Mouse (Mus musculus) liver, adult (tissue): ENCODE results near the gene Tab1.

ENCODE experiments used
- GATA4 ChIP-seq: IDR thresholded peaks from 2 replicates; pipeline ENCODE4 v1.6.1; 2014; ENCODE audit warnings: mild to moderate bottlenecking, low read length; ENCODE audit not compliant: insufficient replicate concordance

Gene Tab1

DNA sequence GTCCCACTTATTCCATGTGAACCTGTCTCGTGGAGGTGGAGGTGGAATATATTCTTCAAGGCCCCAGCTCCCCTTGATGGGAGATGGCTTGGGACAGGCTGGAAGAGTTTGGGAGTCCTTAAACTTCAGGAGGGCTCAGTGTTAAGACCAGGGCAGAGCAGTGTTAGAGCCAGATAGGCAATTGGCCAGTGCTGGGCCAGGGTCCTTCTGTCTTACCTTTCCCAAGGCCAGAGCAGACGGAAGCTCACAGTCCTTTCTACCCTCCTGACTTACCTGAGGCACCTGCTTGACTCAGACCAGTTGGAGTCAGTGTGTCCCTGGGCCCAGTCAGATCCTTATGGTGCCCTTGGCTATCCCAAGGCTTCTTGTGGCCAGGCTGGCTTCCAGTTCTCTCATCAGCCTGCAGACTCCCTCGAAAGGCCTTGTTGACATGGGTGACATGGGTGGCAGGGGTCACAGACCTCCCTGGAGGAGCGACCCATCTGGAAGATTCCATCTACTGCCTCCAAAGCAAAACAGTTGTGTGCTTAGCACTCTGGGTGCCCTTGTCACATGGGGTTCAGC is 29.6 kb downstream of the Tab1 start:
- no peak for TF ChIP-seq GATA4

DNA sequence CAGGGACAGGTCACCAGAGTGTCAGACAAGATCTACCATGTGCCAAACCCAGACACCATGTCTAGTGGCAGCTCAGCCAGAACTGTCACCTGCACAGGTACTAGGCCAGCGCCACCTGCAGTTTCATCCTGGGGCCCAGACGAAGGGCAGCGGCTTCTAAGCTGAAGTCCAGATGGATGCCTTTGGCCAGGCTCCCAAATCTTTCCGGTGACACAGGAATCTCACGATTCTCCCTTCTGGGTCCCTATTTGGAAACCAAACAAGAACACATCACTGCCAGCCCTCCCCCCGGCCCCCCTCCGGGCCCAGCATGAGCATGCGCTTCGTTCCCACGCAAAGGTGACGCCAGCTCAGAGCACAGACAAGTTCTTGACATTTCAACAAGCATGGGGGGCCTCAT is 30.3 kb downstream of the Tab1 start:
- TF ChIP-seq GATA4: no peak

DNA sequence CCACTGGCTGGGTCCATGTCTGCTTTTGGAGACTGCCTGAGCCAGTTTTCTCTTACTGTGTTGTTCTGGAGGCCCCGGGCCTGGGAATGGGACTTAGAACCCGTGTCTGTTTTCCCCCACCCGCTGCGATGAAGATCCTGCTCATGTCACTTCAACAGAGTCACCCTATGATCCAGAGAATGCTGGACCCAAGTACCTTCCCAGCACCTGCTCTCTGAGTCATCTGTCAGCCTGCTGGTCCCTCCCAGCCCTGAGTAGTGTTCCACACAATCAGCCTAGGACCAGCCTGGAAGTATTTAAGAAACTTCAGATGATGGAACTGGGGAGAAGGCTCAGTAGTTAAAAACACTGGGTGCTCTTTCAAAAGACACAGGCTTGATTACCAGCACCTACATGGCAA is 30.8 kb downstream of the Tab1 start:
- no peak for TF ChIP-seq GATA4

DNA sequence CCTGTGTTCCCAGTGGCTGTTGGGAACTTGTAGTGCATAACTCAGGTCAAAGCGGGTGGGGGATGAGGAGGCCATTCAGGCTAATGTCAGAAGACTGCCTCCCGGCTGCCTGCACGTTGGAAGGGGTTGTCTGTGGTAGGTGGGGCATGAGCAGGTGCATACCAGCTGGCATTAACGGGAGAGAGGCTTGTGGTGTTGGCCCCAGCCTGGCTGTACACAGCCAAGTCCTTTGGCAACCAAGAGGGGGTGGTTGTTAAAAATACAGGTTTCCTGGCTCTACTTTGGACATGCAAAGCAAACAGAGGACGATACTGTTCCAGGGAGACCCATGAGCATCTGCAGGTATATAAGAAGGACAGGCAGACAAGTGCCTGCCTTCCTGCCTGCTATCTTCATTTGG is 32.5 kb downstream of the Tab1 start:
- no peak for TF ChIP-seq GATA4

DNA sequence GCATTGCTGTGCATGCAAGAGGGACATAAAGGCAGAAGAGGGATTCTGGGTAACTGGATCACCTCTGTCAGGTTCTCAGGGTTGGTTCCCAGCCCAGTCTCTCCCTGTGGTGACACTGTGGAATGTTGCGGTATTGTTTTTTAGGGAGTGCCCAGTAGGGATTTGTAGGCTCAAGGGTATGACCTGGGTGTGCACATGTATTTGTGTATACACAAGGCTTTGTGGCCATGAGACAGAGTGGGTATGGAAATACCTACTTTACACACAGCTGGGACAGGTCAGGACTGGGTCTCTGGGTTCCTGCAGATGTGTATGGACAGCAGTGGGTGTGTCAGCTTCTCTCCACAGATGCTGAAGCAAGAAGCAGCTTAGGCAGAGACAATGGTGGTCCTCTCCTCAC is 36.6 kb downstream of the Tab1 start:
- no peak for TF ChIP-seq GATA4

DNA sequence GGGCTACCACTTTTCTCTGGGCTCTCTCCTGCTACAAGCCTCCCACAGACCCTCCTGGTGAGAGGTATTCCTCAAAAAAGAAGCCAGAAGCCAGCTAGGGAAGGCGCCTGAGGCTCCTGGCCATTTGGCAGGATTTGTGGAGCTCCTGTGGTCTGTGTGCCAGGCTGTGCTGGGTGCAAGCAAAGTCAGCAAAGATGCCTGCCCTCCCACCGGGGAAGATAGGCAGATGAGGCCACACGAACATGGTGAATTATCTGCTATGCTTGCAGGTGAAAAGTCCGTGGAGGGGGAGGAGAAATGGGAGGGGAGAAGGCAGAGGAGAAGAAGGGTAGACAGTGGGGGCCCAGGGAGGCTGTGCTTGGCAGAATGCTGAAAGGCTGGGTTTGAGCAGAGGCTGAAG is 37.4 kb downstream of the Tab1 start:
- TF ChIP-seq GATA4: no peak

DNA sequence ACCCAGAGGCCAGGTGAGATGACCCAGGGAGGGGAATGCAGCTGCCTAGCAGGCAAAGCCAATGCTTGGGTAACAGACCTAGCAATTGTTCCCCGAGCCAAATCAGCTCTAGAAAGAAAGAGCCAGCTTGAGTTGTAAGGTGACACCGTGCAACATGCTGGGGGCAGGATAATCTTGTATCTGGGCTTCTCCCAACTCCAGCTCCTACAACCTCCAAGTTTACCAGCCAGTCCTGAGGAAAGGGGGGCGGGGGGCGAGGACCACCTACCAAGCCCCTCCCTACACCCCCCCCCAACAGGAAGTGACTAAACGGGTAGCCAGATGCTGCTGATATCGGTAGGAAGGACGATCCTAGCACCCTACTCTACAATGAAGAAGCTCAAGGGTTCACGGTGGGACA is 38.4 kb downstream of the Tab1 start:
- no peak for TF ChIP-seq GATA4

DNA sequence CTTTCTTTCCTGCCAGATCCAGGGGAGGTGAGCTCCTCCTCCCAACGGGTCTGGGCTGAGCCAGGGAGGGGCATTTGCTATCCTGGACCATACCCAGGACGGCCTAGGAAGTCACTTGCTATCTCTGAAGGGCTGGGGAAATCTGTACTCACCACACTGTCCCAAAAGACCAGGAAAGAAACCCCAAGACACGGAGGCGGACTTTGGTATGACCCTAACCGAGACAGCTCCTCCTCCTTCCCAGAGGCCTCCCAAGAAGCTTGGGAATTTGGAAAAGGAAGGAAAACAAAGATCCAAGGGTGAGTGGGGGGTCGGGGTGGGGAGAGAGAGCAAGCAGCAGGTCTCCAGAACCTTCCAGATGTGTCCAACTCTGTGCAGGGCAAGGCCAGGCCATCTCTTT is 38.9 kb downstream of the Tab1 start:
- TF ChIP-seq GATA4: no peak

DNA sequence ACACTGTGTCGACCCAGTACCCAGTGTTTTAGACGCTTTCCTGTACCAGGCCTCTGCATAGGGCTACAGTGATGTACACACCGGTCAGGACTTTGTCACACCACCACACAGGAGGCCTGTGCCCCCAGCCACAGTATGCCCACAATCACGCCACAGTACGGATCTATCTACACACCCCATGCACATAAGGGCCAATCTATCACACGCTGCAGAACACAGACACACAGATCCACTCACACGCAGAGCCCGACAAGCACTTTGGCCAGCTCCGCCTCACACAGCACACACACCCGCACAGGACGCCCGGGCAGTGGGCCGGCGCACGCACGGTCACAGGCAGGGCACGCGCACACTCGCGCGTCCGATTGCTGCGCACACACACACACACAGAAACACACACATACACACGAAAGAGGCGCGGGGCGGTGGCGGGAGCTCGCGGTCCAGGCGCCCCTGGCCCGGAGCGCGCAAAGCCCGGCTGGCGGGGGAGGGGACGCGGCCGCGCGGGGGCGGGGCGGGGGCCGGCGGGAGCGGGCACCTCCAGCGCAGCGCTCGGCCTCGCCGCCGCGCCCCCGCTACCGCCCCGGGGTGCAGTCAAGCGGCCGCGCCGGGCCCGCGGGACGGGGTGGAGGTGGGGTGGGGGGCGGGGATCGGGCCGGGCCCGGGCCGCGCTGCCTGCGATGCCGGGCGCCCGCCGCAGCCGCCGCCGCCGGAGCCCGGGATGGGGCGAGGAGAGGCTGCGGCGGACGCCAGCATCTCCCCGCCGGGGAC is 40.3 kb downstream of the Tab1 start, which contains the start of gene Mgat3:
Mgat3 (plus strand) TSS at position 721 of the 771 bp plus-strand sequence.
- TF ChIP-seq GATA4: no peak

DNA sequence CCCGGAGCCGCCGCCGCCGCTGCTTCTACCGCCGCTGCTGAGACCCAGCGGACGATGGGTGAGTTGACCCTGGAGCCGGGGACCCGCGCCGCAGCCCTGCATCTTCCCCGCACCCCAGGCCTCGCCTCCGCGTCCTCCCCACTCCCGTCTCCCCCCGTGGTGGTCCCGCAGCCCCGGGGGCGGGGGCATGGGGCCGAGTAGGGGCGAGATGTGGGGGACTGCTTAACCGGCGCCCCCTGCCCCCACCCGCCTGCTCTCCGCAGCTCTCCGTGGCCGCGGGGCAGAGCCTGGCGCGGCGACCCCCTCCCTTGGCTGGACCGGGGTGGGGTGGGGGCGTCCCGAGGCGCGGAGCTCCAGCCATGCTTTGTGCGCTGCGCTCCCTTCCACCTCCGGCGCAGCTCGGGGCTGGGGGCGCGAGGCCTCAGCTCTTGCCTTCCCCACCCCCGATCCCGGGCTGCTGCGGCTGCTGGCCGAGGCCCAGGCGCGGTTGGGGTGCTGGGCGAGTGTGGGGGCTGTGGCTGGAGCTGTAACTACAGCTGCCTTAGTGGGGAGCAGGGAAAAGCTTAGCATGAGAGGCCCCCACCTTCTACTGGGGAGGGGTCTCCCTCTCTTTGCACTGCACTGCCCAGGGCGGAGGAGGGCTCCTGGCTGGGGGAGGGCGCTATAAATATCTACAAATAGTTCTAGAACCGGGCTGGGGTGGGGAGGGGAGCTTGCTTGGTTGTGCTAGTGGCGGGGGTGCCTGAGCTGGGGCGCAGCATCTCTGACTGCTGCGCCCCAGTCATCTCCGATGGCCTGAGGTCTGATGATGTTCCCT is 41.1 kb downstream of the Tab1 start:
- TF ChIP-seq GATA4: no peak

DNA sequence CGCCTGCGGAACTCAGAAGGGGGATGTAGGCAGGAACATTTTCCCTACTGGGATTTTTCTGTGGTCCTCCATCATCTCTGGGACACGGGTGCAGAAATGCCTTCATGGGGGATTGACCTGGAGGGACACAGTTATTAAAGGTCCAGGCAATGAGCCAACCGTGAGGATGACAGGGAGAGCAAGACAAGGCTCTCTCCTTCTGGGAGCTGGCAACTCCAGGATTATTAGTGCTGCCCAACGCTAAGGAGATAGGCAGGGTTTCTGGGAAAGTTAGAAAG is 41.6 kb downstream of the Tab1 start:
- no peak for TF ChIP-seq GATA4

DNA sequence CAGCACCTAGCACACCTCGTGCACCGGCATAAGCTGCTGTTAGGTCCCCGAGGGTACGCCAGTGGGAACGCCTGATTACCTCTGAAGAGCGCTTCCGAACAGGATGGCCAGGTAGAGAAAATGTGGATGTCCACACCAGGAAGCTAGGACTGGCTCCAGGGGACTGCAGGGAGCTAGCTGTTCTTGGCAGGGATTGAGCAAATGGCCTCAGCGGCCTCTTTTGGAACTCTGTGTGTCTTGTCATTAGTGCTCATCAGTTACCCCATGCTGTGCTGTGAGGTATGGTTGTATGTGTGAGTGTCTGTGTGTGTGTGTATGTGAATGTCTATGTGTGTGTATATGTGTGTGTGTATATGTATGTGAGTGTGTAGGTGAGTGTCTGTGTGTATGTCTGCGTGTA is 42.4 kb downstream of the Tab1 start:
- no peak for TF ChIP-seq GATA4

DNA sequence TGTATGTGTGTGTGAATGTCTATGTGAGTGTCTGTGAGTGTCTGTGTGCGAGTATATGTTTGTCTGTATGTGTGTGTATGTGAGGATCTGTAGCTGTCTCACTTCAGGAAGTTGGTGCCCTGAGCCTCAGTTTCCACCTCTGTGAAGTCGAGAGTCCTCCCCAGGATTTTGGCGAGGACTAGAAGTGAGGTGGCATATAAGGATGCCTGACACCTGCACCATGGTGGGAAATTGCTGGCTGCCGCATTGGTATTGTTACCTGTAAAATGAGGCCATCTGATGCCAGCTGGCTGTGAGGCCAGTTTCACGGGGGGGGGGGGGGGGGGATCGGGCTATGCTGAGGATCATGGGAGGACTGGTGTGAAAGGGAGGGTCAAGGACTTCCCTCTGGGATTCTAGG is 42.8 kb downstream of the Tab1 start:
- TF ChIP-seq GATA4: no peak

DNA sequence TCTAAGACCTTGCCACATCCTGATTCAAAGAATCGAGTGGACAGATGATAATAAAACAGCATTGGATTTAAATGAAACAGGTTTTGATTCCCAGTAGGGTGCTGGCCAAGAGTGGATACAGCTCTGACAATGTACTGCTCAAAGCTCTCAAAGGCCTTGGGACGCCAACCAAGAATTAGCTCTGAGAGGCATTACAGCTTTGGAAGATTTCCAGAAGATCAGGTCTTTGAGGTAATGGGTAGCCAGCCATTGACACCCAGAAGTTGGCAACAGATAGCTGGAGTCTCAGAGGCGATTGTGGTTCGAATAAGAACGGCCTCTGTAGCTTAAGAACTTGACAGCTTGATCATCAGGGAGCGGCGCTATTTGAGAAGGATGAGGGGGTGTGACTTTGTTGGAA is 48.6 kb downstream of the Tab1 start:
- TF ChIP-seq GATA4: no peak

DNA sequence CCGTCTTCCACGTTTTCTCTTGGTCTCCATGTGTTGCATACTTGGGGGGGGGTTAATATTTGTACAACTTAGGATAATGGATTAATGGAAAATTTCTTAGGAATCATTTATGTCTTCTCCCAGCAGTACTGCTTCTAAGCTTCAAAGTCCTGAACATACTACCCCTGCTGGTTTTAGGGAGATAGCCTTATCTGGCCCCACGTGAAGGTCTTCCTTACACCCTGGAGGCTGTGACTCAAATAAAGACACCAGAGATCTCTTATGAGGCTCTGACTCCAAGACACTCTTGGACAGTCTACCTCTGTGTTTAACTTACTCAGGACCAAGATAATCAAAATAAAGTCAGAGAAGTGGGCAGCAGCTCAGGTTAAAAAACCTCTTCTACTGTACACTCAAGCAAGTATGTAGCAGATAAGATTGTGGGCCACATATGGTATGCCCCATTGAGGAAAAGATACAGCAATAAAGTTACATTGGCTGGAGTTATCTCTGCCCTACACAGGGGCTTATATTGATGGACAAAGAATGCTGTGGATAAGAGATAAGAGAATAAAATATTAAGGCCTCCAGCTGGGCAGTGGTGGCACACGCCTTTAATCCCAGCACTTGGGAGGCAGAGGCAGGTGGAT is 49.3 kb downstream of the Tab1 start:
- no peak for TF ChIP-seq GATA4

DNA sequence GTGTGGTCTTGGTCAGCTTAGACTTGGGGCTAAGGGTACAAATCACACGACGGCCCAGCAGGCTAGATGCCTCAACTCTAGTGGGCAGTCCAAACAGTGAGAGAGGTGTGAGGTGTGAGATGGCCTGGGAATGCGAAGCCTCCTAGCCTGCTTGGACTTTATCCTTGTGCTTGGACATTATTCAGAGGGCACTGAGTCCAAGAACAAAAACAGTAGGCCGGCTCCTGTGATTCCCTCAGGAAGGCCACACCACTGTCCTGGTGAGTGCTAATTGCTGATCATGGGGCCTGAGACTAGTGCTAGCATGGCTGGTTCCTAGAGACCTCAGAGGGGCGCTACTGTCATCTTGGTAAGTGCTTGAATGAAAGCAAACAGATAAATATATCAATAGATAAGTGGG is 56.0 kb downstream of the Tab1 start:
- no peak for TF ChIP-seq GATA4
